Mouse (Mus musculus) G1E (cell line): ENCODE results near the gene Mrfap1. TPM values are rescaled to one million over a fixed set of nuclear protein-coding genes. Genes with fewer than 3 reads are reported as not detected.
A peak's percentile ranks its signal among the peaks of the same experiment; 100 is the strongest.
"Not testable (repeated sequence)": the region's sequence is repeated elsewhere in the genome, so short reads cannot be mapped to it uniquely, and the experiment has no call there.

Source experiments
- ATAC-seq: 2 replicates; pipeline ENCODE4 v1.8.0; 2016; ENCODE audit warnings: mild to moderate bottlenecking; ENCODE audit not compliant: insufficient number of reproducible peaks, poor library complexity, low FRiP score, severe bottlenecking; ENCODE audit errors: extremely low read depth
- DNase-seq: peaks from one replicate; pipeline ENCODE4 v3.0.0; 2012; ENCODE audit warnings: low spot score
- H3K27me3 ChIP-seq: 2 replicates; pipeline ENCODE4 v1.6.1; 2012; ENCODE audit warnings: mild to moderate bottlenecking, low read length, inconsistent platforms; ENCODE audit not compliant: insufficient read depth
- H3K36me3 ChIP-seq: replicated peaks from 2 replicates; pipeline ENCODE3; 2012; ENCODE audit warnings: mild to moderate bottlenecking, inconsistent platforms
- H3K4me1 ChIP-seq: 2 replicates; pipeline ENCODE4 v1.6.1; 2012; ENCODE audit warnings: low read depth, low read length, inconsistent platforms, mixed read lengths; ENCODE audit not compliant: insufficient read depth
- H3K4me3 ChIP-seq: 2 replicates; pipeline ENCODE4 v1.5.1; 2012; ENCODE audit warnings: low read depth, mild to moderate bottlenecking, inconsistent platforms, low read length, moderate library complexity, mixed read lengths
- H3K9me3 ChIP-seq: replicated peaks from 2 replicates; pipeline ENCODE4 v1.6.1; 2012; ENCODE audit warnings: inconsistent platforms
- CTCF ChIP-seq: IDR thresholded peaks from 2 replicates; pipeline ENCODE4 v1.5.1; 2012; ENCODE audit warnings: low read depth, low read length, inconsistent platforms, mixed read lengths
- GATA1 ChIP-seq: IDR thresholded peaks from 2 replicates; pipeline ENCODE4 v1.6.1; 2012; ENCODE audit warnings: borderline replicate concordance, low read length, inconsistent platforms, mixed read lengths
- GATA2 ChIP-seq: IDR thresholded peaks from 2 replicates; pipeline ENCODE4 v1.6.1; 2012; ENCODE audit warnings: low read depth, low read length, inconsistent platforms, borderline replicate concordance
- POLR2AphosphoS5 ChIP-seq: IDR thresholded peaks from 2 replicates; pipeline ENCODE4 v1.6.1; 2012; ENCODE audit warnings: low read depth, low read length, inconsistent platforms; ENCODE audit not compliant: insufficient replicate concordance
- TAL1 ChIP-seq: conservative IDR thresholded peaks from 2 replicates; pipeline ENCODE4 v1.6.1; 2012; ENCODE audit warnings: low read depth, low read length, inconsistent platforms, mixed read lengths
- polyA plus RNA-seq: library from polyadenylated mRNA; stranded (reverse); fragments of >175 nt; gene quantifications from 2 replicates; pipeline ENCODE4 v1.2.3, GENCODE M21; 2012
- total RNA-seq, 2 experiments: library from RNA; stranded (forward) in 1 of 2; stranded (reverse) in 1 of 2; fragments of 200-1000 nt in 1 of 2; fragments of >200 nt in 1 of 2; fragmentation: Nextera tagmentation in 1 of 2; gene quantifications; 2 replicates each; pipeline ENCODE4 v1.2.3; 2014 to 2017

Mrfap1 gene
- total and polyA plus RNA-seq, 3 experiments: 98.5 to 310 (median 106) TPM

- H3K9me3 ChIP-seq: no peaks in the 10 kb centered on the region
- H3K36me3 ChIP-seq: peaks cover 99% of the 10 kb centered on the region
- no peaks in the 10 kb centered on the region for H3K27me3 ChIP-seq
- H3K4me3 ChIP-seq: no peak overlapping the region
- H3K4me1 ChIP-seq: peaks cover 8% of the 10 kb centered on the region
- ATAC-seq (no peak), DNase-seq (no peak)
- no peak for TF ChIP-seq TAL1
- no peak for TF ChIP-seq CTCF
- TF ChIP-seq GATA1: no peak
- no peak for TF ChIP-seq GATA2
- TF ChIP-seq POLR2AphosphoS5: no peak
These were observed 21.2 kb upstream of the Mrfap1 start for GRCm38 (mm10) chr5:36817738-36818137.

GRCm38 (mm10) chr5:36814554-36814953 is 18.0 kb upstream of the Mrfap1 start:
- ATAC-seq (peak; percentile 62; the same call in 1 of the 2 replicates), DNase-seq (peak; percentile 37)
- H3K36me3 ChIP-seq: peaks cover 96% of the 10 kb centered on the region
- H3K27me3 ChIP-seq: no peaks in the 10 kb centered on the region
- H3K4me1 ChIP-seq: peaks cover 15% of the 10 kb centered on the region
- TF ChIP-seq CTCF (no peak), GATA1 (no peak), GATA2 (no peak), TAL1 (no peak), POLR2AphosphoS5 (no peak)
- H3K9me3 ChIP-seq: no peaks in the 10 kb centered on the region
- H3K4me3 ChIP-seq: no peak overlapping the region

GRCm38 (mm10) chr5:36811413-36811812 is 14.8 kb upstream of the Mrfap1 start:
- DNase-seq: peak; percentile 54
- no peaks in the 10 kb centered on the region for H3K27me3 ChIP-seq
- peaks cover 92% of the 10 kb centered on the region for H3K36me3 ChIP-seq

GRCm38 (mm10) chr5:36810634-36811033 is 14.1 kb upstream of the Mrfap1 start:
- H3K27me3 ChIP-seq: no peaks in the 10 kb centered on the region
- no peak overlapping the region for H3K4me3 ChIP-seq
- DNase-seq: no peak
- H3K4me1 ChIP-seq: peaks cover 15% of the 10 kb centered on the region
- H3K9me3 ChIP-seq: no peaks in the 10 kb centered on the region
- peaks cover 88% of the 10 kb centered on the region for H3K36me3 ChIP-seq
- no peak for ATAC-seq
- TF ChIP-seq CTCF (no peak), GATA2 (no peak), GATA1 (no peak), POLR2AphosphoS5 (no peak), TAL1 (no peak)

More at GRCm38 (mm10) chr5:36811413-36811812, 14.8 kb upstream of the Mrfap1 start:
- ATAC-seq: peak; percentile 25; the same call in 1 of the 2 replicates
- TF ChIP-seq GATA1 (no peak), CTCF (peak; percentile 92)
- no peaks in the 10 kb centered on the region for H3K9me3 ChIP-seq
- peaks cover 15% of the 10 kb centered on the region for H3K4me1 ChIP-seq
- H3K4me3 ChIP-seq: no peak overlapping the region

GRCm38 (mm10) chr5:36809123-36809522 is 12.6 kb upstream of the Mrfap1 start:
- Histone ChIP-seq H3K9me3 (no peaks in the 10 kb centered on the region), H3K36me3 (peaks cover 73% of the 10 kb centered on the region), H3K27me3 (peaks cover 4% of the 10 kb centered on the region; the same call in 1 of the 2 replicates), H3K4me3 (no peak overlapping the region), H3K4me1 (peaks cover 9% of the 10 kb centered on the region)
- TF ChIP-seq POLR2AphosphoS5 (no peak), GATA1 (no peak), CTCF (no peak), TAL1 (no peak), GATA2 (no peak)
- no peak for DNase-seq
- ATAC-seq: no peak

GRCm38 (mm10) chr5:36807106-36807505 is 10.5 kb upstream of the Mrfap1 start:
- H3K27me3 ChIP-seq: peaks cover 12% of the 10 kb centered on the region; the same call in 1 of the 2 replicates
- H3K36me3 ChIP-seq: peaks cover 54% of the 10 kb centered on the region
- H3K4me3 ChIP-seq: no peak overlapping the region
- H3K9me3 ChIP-seq: no peaks in the 10 kb centered on the region
- H3K4me1 ChIP-seq: peaks cover 7% of the 10 kb centered on the region; the same call in 1 of the 2 replicates
- ATAC-seq: no peak
- TF ChIP-seq TAL1: no peak
- no peak for DNase-seq

- no peak overlapping the region for H3K4me3 ChIP-seq
- ATAC-seq: no peak
- H3K27me3 ChIP-seq: peaks cover 26% of the 10 kb centered on the region
- no peaks in the 10 kb centered on the region for H3K9me3 ChIP-seq
- peaks cover 19% of the 10 kb centered on the region for H3K4me1 ChIP-seq
- no peak for DNase-seq
- peaks cover 23% of the 10 kb centered on the region for H3K36me3 ChIP-seq
- no peak for TF ChIP-seq GATA1
- no peak for TF ChIP-seq GATA2
- no peak for TF ChIP-seq CTCF
- no peak for TF ChIP-seq POLR2AphosphoS5
- TF ChIP-seq TAL1: no peak
These were observed 719 bp upstream of the Mrfap1 start for GRCm38 (mm10) chr5:36797291-36797690.

- Histone ChIP-seq H3K4me1 (peaks cover 19% of the 10 kb centered on the region), H3K36me3 (peaks cover 27% of the 10 kb centered on the region), H3K27me3 (peaks cover 16% of the 10 kb centered on the region), H3K4me3 (peak overlapping the region; percentile 80)
- DNase-seq (peak; percentile 65), ATAC-seq (peak; percentile 29)
- H3K9me3 ChIP-seq: not testable (repeated sequence)
These were observed 801 bp downstream of the Mrfap1 start for GRCm38 (mm10) chr5:36795647-36796295.
